Mouse (Mus musculus) G1E (cell line): ENCODE measurements around the gene Dap3.

Experiments used
- CTCF ChIP-seq: IDR thresholded peaks from 2 replicates; pipeline ENCODE4 v1.5.1; 2012; ENCODE audit warnings: low read depth, low read length, inconsistent platforms, mixed read lengths
- GATA1 ChIP-seq: IDR thresholded peaks from 2 replicates; pipeline ENCODE4 v1.6.1; 2012; ENCODE audit warnings: borderline replicate concordance, low read length, inconsistent platforms, mixed read lengths
- GATA2 ChIP-seq: IDR thresholded peaks from 2 replicates; pipeline ENCODE4 v1.6.1; 2012; ENCODE audit warnings: low read depth, low read length, inconsistent platforms, borderline replicate concordance
- TAL1 ChIP-seq: conservative IDR thresholded peaks from 2 replicates; pipeline ENCODE4 v1.6.1; 2012; ENCODE audit warnings: low read depth, low read length, inconsistent platforms, mixed read lengths

DNA sequence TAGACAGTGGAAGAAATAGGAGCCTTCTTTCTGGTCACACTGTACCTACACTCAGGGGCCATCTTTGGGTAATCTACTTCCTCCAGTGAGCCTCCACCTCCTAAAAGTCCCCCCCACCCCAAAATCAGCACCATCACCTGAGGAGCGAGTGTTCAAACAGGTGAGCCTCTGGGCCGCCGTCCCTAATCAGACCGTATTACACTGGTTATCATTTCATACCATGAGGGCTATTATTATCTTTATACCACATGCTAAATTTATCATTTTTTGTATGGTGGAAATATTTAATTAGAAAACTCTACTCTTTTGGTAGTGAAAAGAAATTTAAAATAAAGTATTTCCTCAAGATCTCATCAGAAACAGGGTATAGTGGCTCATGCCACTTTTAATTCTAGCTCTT lies 6.9 kb downstream of the Dap3 start:
- no peak for TF ChIP-seq CTCF
- no peak for TF ChIP-seq GATA1
- no peak for TF ChIP-seq GATA2
- no peak for TF ChIP-seq TAL1
